Mouse (Mus musculus) lung, postnatal 0 days (tissue): ENCODE data around the gene Gna11.

Experiments
- CTCF ChIP-seq: IDR thresholded peaks from 2 replicates; pipeline ENCODE4 v1.5.1; 2016; ENCODE audit warnings: antibody characterized with exemption, mild to moderate bottlenecking
- EP300 ChIP-seq: IDR thresholded peaks from 2 replicates; pipeline ENCODE4 v1.6.1; 2016; ENCODE audit warnings: antibody characterized with exemption, mild to moderate bottlenecking, control low read depth

DNA sequence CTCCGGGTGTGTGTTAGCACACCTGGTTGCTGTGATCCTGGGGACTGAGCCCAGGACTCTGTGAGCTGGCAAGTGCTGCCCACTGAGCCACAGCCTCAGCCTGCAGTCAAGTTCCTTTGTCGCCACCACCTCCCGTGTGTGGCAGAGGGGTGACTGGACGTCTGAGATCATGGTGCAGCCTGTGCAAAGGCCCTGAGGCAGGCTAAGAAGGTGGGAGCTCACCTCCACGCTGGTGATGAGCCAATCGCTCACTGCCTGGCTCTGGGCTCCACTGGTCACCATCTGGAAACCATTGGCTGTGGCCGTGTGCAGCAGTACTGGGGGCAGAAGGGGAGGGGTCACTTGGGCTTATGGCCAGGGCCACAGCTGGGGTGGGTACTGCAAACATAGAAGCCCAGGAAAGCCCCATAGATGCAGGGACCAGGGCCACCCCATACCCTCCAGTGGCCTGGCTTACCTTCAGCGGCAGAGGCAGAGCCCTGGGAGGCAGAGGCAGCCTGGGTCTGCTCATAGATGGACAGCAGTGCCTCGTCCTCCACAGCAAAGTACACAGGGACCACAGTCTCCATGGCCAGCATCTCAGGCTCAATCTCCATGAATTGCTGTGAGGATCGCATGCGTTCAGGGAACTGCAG is 52.3 kb downstream of the Gna11 start:
- TF ChIP-seq CTCF, result no peak
- TF ChIP-seq EP300, result no peak
